Mouse (Mus musculus): ENCODE data around the gene Gm11568.

DNA sequence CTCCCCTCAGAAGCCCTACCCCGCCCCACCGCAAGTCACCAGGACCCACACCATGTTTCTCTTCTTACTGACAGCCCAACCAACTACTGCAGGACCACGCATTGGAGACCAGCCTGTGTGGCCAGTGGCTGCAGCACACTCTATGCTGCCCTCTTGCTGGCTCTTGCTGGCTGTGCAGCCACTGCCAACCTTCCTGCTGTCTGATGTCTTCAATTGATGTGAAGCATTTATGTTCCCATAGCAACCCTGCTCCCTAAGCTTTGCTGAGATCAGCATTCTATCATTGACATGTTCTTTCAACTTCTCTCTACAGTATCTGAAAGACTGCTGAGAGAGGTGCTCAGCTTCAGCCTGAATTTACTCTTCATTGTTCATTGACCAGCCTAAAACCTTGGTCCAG, 3.6 kb upstream of the Gm11568 start:
- TF ChIP-seq ZNF384 (IDR thresholded peaks at IDR 0.05; ENCODE audit: low read depth, low read length) = no peak
- no peak for TF ChIP-seq HCFC1 (IDR thresholded peaks at IDR 0.05; ENCODE audit: borderline replicate concordance, insufficient read depth, low read length)

Measured in ES-E14 (cell line).